Mouse (Mus musculus): ENCODE results near the gene Ephb4.

- TF ChIP-seq CTCF (IDR thresholded peaks at IDR 0.05; ENCODE audit: borderline replicate concordance, insufficient read depth, low read depth, low read length) (no peak), POLR2A (IDR thresholded peaks at IDR 0.05; ENCODE audit: borderline replicate concordance, insufficient read depth, low read length) (no peak)
Observed at GRCm38 (mm10) chr5:137306439-137307005, 43.4 kb upstream of the Ephb4 start.
